8 mouse cellular contexts compared by ENCODE assay signal in the genomic region with DNA sequence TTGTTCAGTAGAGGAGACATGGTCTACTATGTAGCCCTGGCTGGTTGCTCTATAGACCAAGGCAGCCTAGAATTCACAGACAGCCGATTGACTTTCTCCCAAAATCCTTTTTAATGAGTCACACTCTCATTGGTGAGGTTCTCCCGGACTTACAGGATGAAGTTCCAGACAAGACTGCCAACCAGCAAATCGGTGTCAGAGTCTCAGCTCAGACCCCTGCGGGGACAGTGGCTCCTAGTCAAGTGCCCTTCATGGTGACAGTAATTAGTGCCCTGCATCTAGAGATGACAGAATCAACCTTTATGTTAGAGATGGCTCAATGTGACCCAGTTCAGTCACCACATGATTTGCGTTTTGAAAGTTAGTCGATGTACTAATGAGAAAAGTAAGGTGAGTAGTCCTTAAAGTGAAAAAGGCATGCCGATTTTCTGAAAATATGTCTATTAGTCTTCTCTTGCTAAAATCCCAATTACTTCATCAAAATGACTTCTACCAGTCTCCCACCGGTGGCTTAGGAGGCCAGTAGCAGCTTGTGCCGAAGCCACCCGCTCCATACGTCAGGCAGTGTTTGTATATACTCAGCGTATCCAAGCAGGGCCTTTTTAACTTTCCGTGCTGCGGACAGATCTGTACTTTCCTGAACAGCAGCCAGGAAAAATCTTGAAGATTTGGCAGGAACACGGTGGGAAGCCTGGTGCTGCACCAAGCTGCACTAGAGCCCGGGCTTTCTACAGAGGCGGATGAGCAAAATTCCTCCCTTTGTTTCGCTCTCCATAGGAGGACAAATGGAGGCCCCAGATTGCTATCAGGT.
DNase-seq lines count a peak whose midpoint lies in the region; ATAC-seq and TF ChIP-seq lines count a peak whose summit lies in the region.

No protein-coding gene starts in this region.

- no peaks in the 10 kb centered on the region for H3K36me3 ChIP-seq in hindbrain, embryonic 16.5 days (ENCODE audit: control insufficient read depth, insufficient read depth, low read length)
- no peaks in the 10 kb centered on the region for H3K36me3 ChIP-seq in limb, embryonic 15.5 days

- no peak for TF ChIP-seq CTCF in cortical plate, adult 2 months (IDR thresholded peaks at IDR 0.05; ENCODE audit: extremely low read depth, insufficient read depth, low read length)
- no peak for TF ChIP-seq CTCF in olfactory bulb, adult 2 months (IDR thresholded peaks at IDR 0.05; ENCODE audit: insufficient read depth, low read depth, low read length)

- no peak overlapping the region for H3K27ac ChIP-seq in cortical plate, adult 2 months (ENCODE audit: insufficient read depth, low read length)
- peak overlapping the region; percentile 71 for H3K27ac ChIP-seq in hindbrain, embryonic 16.5 days (ENCODE audit: low read depth, low read length)
- H3K27ac ChIP-seq in limb, embryonic 15.5 days = peak overlapping the region; percentile 88
- no peak overlapping the region; the same call in 1 of the 2 replicates for H3K27ac ChIP-seq in olfactory bulb, adult 2 months (ENCODE audit: insufficient read depth, low read depth, low read length)

- no peak for TF ChIP-seq POLR2A in cortical plate, adult 2 months (IDR thresholded peaks at IDR 0.05; ENCODE audit: extremely low read depth, insufficient read depth, low read length)
- TF ChIP-seq POLR2A in olfactory bulb, adult 2 months (IDR thresholded peaks at IDR 0.05; ENCODE audit: insufficient read depth, low read depth, low read length) = no peak

- H3K4me2 ChIP-seq in hindbrain, embryonic 16.5 days (ENCODE audit: low read length) = peak overlapping the region; percentile 38
- peak overlapping the region; percentile 22 for H3K4me2 ChIP-seq in limb, embryonic 15.5 days

- H3K4me3 ChIP-seq in cortical plate, adult 2 months (ENCODE audit: insufficient read depth, low read length) = peak overlapping the region; percentile 21
- H3K4me3 ChIP-seq in hindbrain, embryonic 16.5 days (ENCODE audit: low read length) = peak overlapping the region; percentile 15
- no peak overlapping the region for H3K4me3 ChIP-seq in limb, embryonic 15.5 days
- H3K4me3 ChIP-seq in olfactory bulb, adult 2 months (ENCODE audit: insufficient read depth, low read depth, low read length) = peak overlapping the region; percentile 6; the same call in 1 of the 2 replicates

- DNase-seq in NIH3T3 (ENCODE audit: low read depth) = peak; percentile 83
- DNase-seq in gastrocnemius, postnatal 25 days = peak; percentile 71

- ATAC-seq in hindbrain, embryonic 16.5 days = peak; percentile 71
- peak; percentile 86 for ATAC-seq in limb, embryonic 15.5 days (ENCODE audit: insufficient number of reproducible peaks, low FRiP score, low TSS enrichment, low read depth)
- no peak for ATAC-seq in megakaryocyte, adult 5-6 weeks (ENCODE audit: poor library complexity, severe bottlenecking)
- ATAC-seq in monocyte, adult 5-6 weeks (replicated peaks; ENCODE audit: insufficient number of reproducible peaks, low FRiP score, low TSS enrichment, poor library complexity, severe bottlenecking) = no peak

- H3K9me3 ChIP-seq in hindbrain, embryonic 16.5 days (ENCODE audit: control insufficient read depth, low read length) = no peaks in the 10 kb centered on the region
- H3K9me3 ChIP-seq in limb, embryonic 15.5 days = no peaks in the 10 kb centered on the region

- 29% methylated on average over 18 of the region's 18 CpGs for WGBS in hindbrain, embryonic 16.5 days
- WGBS in limb, embryonic 15.5 days = 34% methylated on average over 18 of the region's 18 CpGs
- WGBS in olfactory bulb, adult 2 months = 41% methylated on average over 18 of the region's 18 CpGs

- H3K27me3 ChIP-seq in hindbrain, embryonic 16.5 days (replicated peaks; ENCODE audit: control insufficient read depth, insufficient read depth, low read length) = no peaks in the 10 kb centered on the region
- H3K27me3 ChIP-seq in limb, embryonic 15.5 days = no peaks in the 10 kb centered on the region

- H3K4me1 ChIP-seq in cortical plate, adult 2 months (ENCODE audit: control insufficient read depth, insufficient read depth, low read length) = no peaks in the 10 kb centered on the region
- H3K4me1 ChIP-seq in hindbrain, embryonic 16.5 days (ENCODE audit: control insufficient read depth, insufficient read depth, low read depth, low read length) = peaks cover 16% of the 10 kb centered on the region
- peaks cover 24% of the 10 kb centered on the region for H3K4me1 ChIP-seq in limb, embryonic 15.5 days
- H3K4me1 ChIP-seq in olfactory bulb, adult 2 months (ENCODE audit: control insufficient read depth, insufficient read depth, low read length) = peaks cover 11% of the 10 kb centered on the region

- peak overlapping the region; percentile 27; the same call in 1 of the 2 replicates for H3K9ac ChIP-seq in hindbrain, embryonic 16.5 days (ENCODE audit: low read depth, low read length)
- H3K9ac ChIP-seq in limb, embryonic 15.5 days = no peak overlapping the region

Comparison
In these comparisons a context has a peak if more than half of its experiments do, and no peak if none do; other contexts are left out.
1. H3K27ac ChIP-seq: peak in hindbrain, embryonic 16.5 days (single experiment) and limb, embryonic 15.5 days (single experiment); none in cortical plate, adult 2 months (single experiment) and olfactory bulb, adult 2 months (single experiment).
2. ATAC-seq: peak in hindbrain, embryonic 16.5 days (single experiment) and limb, embryonic 15.5 days (single experiment); none in megakaryocyte, adult 5-6 weeks (single experiment) and monocyte, adult 5-6 weeks (single experiment).